Mouse (Mus musculus): ENCODE data around the gene Ccdc83.

The Ccdc83 gene

GRCm38 (mm10) chr7:90259899-90260298, 5.7 kb downstream of the Ccdc83 start:
- no peak for DNase-seq

- DNase-seq, result peak; percentile 85
These were observed 6.9 kb downstream of the Ccdc83 start for GRCm38 (mm10) chr7:90258701-90259100.

GRCm38 (mm10) chr7:90252946-90253345, 12.6 kb downstream of the Ccdc83 start:
- no peak for DNase-seq

- DNase-seq, result no peak
These were observed 21.9 kb downstream of the Ccdc83 start for GRCm38 (mm10) chr7:90243643-90244042.

GRCm38 (mm10) chr7:90243151-90243550, 22.4 kb downstream of the Ccdc83 start:
- DNase-seq, result no peak

GRCm38 (mm10) chr7:90236289-90236905, 29.2 kb downstream of the Ccdc83 start:
- no peak for DNase-seq

GRCm38 (mm10) chr7:90233921-90234320, 31.7 kb downstream of the Ccdc83 start:
- no peak for DNase-seq

- DNase-seq, result peak; percentile 54
These were observed 34.1 kb downstream of the Ccdc83 start for GRCm38 (mm10) chr7:90231431-90231830.

GRCm38 (mm10) chr7:90228884-90229283, 36.7 kb downstream of the Ccdc83 start:
- peak; percentile 54 for DNase-seq

- no peak for DNase-seq
These were observed 37.5 kb downstream of the Ccdc83 start for GRCm38 (mm10) chr7:90228075-90228474.

GRCm38 (mm10) chr7:90221487-90221886, 44.1 kb downstream of the Ccdc83 start:
- no peak for DNase-seq

- DNase-seq, result no peak
These were observed 47.5 kb downstream of the Ccdc83 start for GRCm38 (mm10) chr7:90218122-90218521.

GRCm38 (mm10) chr7:90216511-90216910, 49.1 kb downstream of the Ccdc83 start:
- DNase-seq, result no peak

- DNase-seq, result no peak
These were observed 54.6 kb downstream of the Ccdc83 start for GRCm38 (mm10) chr7:90210947-90211346.

GRCm38 (mm10) chr7:90210116-90210515, 55.5 kb downstream of the Ccdc83 start:
- no peak for DNase-seq

GRCm38 (mm10) chr7:90203914-90204313, 61.7 kb downstream of the Ccdc83 start:
- DNase-seq, result no peak

GRCm38 (mm10) chr7:90201877-90202465, 63.6 kb downstream of the Ccdc83 start:
- no peak for DNase-seq

GRCm38 (mm10) chr7:90200251-90200650, 65.3 kb downstream of the Ccdc83 start:
- DNase-seq, result peak; percentile 60

GRCm38 (mm10) chr7:90180635-90181034, 84.9 kb downstream of the Ccdc83 start:
- DNase-seq, result no peak

GRCm38 (mm10) chr7:90175576-90175975, 90.0 kb downstream of the Ccdc83 start:
- no peak for DNase-seq

Measured in lung, postnatal 36 days (tissue).